Mouse (Mus musculus): ENCODE data around the gene Sertad1.
A peak's percentile ranks its signal among the peaks of the same experiment; 100 is the strongest.

The Sertad1 gene

GRCm38 (mm10) chr7:27499036-27499435, 12.3 kb downstream of the Sertad1 start, which contains the start of gene Prx:
Prx (plus strand) TSS chr7:27499324.
- DNase-seq (ENCODE audit: low read depth, low spot score), result no peak

- DNase-seq (ENCODE audit: low read depth, low spot score), result no peak
These were observed 14.9 kb downstream of the Sertad1 start for GRCm38 (mm10) chr7:27501620-27502019.

- no peak for DNase-seq (ENCODE audit: low read depth, low spot score)
These were observed 20.2 kb downstream of the Sertad1 start for GRCm38 (mm10) chr7:27506765-27507370.

- peak; percentile 85 for DNase-seq (ENCODE audit: low read depth, low spot score)
These were observed 21.3 kb downstream of the Sertad1 start for GRCm38 (mm10) chr7:27507711-27508647.

GRCm38 (mm10) chr7:27508648-27509005, 21.9 kb downstream of the Sertad1 start:
- DNase-seq (ENCODE audit: low read depth, low spot score), result no peak

- DNase-seq (ENCODE audit: low read depth, low spot score), result no peak
These were observed 24.1 kb downstream of the Sertad1 start for GRCm38 (mm10) chr7:27510809-27511208.

- no peak for DNase-seq (ENCODE audit: low read depth, low spot score)
These were observed 28.3 kb downstream of the Sertad1 start for GRCm38 (mm10) chr7:27514961-27515360.

GRCm38 (mm10) chr7:27518314-27518713, 31.6 kb downstream of the Sertad1 start:
- DNase-seq (ENCODE audit: low read depth, low spot score), result no peak

- no peak for DNase-seq (ENCODE audit: low read depth, low spot score)
These were observed 33.4 kb downstream of the Sertad1 start for GRCm38 (mm10) chr7:27520104-27520503.

- DNase-seq (ENCODE audit: low read depth, low spot score), result no peak
These were observed 33.9 kb downstream of the Sertad1 start for GRCm38 (mm10) chr7:27520599-27520998.

- no peak for DNase-seq (ENCODE audit: low read depth, low spot score)
These were observed 36.3 kb downstream of the Sertad1 start, which contains the start of gene Hipk4 for GRCm38 (mm10) chr7:27522967-27523366. Hipk4 (plus strand) TSS chr7:27523267.

GRCm38 (mm10) chr7:27523805-27524204, 37.1 kb downstream of the Sertad1 start:
- DNase-seq (ENCODE audit: low read depth, low spot score), result no peak

GRCm38 (mm10) chr7:27526039-27526827, 39.5 kb downstream of the Sertad1 start:
- DNase-seq (ENCODE audit: low read depth, low spot score), result peak; percentile 36

- DNase-seq (ENCODE audit: low read depth, low spot score), result no peak
These were observed 42.4 kb downstream of the Sertad1 start for GRCm38 (mm10) chr7:27529070-27529469.

GRCm38 (mm10) chr7:27530937-27531336, 44.2 kb downstream of the Sertad1 start:
- DNase-seq (ENCODE audit: low read depth, low spot score), result no peak

GRCm38 (mm10) chr7:27531707-27532106, 45.0 kb downstream of the Sertad1 start:
- no peak for DNase-seq (ENCODE audit: low read depth, low spot score)

GRCm38 (mm10) chr7:27532480-27533050, 45.9 kb downstream of the Sertad1 start:
- no peak for DNase-seq (ENCODE audit: low read depth, low spot score)

- no peak for DNase-seq (ENCODE audit: low read depth, low spot score)
These were observed 48.7 kb downstream of the Sertad1 start for GRCm38 (mm10) chr7:27535386-27535785.

GRCm38 (mm10) chr7:27536618-27537017, 49.9 kb downstream of the Sertad1 start:
- no peak for DNase-seq (ENCODE audit: low read depth, low spot score)

- no peak for DNase-seq (ENCODE audit: low read depth, low spot score)
These were observed 51.3 kb downstream of the Sertad1 start for GRCm38 (mm10) chr7:27537998-27538397.

- no peak for DNase-seq (ENCODE audit: low read depth, low spot score)
These were observed 52.1 kb downstream of the Sertad1 start for GRCm38 (mm10) chr7:27538797-27539196.
